Mouse (Mus musculus) liver, embryonic 16.5 days (tissue): ENCODE measurements around the gene Itga1. TPM values are rescaled to one million over a fixed set of nuclear protein-coding genes. Genes with fewer than 3 reads are reported as not detected.

Experiments
- ATAC-seq: fragments of 200-750 bp; cut with Nextera tagmentation; 2 replicates; pipeline ENCODE4 v1.8.0; 2017; ENCODE audit warnings: low read depth, mild to moderate bottlenecking, moderate number of reproducible peaks, moderate library complexity
- H3K27ac ChIP-seq: fragments of 300-500 bp; sonication (generic); 2 replicates; pipeline ENCODE4 v1.5.1; 2014; ENCODE audit warnings: mild to moderate bottlenecking, low read length
- H3K27me3 ChIP-seq: fragments of 300-500 bp; sonication (generic); 2 replicates; pipeline ENCODE4 v1.6.1; 2014; ENCODE audit warnings: low read depth, low read length, mixed read lengths; ENCODE audit not compliant: control insufficient read depth, insufficient read depth
- H3K36me3 ChIP-seq: fragments of 300-500 bp; sonication (generic); 2 replicates; pipeline ENCODE4 v1.6.1; 2014; ENCODE audit warnings: mild to moderate bottlenecking; ENCODE audit not compliant: control insufficient read depth, insufficient read depth
- H3K4me1 ChIP-seq: fragments of 300-500 bp; sonication (generic); 2 replicates; pipeline ENCODE4 v1.6.1; 2014; ENCODE audit warnings: low read depth, low read length, mixed read lengths; ENCODE audit not compliant: control insufficient read depth
- H3K4me2 ChIP-seq: fragments of 300-500 bp; sonication (generic); 2 replicates; pipeline ENCODE4 v1.6.1; 2014; ENCODE audit warnings: low read depth, low read length, mixed read lengths
- H3K4me3 ChIP-seq: fragments of 300-500 bp; sonication (generic); 2 replicates; pipeline ENCODE4 v1.5.1; 2014; ENCODE audit warnings: low read depth, mild to moderate bottlenecking, low read length
- H3K9ac ChIP-seq: fragments of 300-500 bp; sonication (generic); 2 replicates; pipeline ENCODE4 v1.6.1; 2014; ENCODE audit warnings: low read depth, low read length
- H3K9me3 ChIP-seq: fragments of 300-500 bp; sonication (generic); replicated peaks from 2 replicates; pipeline ENCODE4 v1.6.1; 2016; ENCODE audit warnings: low read length; ENCODE audit not compliant: control insufficient read depth
- WGBS: fragments of 180-500 bp; shearing (Covaris S2); extraction: QIAGEN DNeasy Blood & Tissue Kit; methylation state at CpG from one replicate; pipeline ENCODE4 v1.1.7; 2014; ENCODE audit not compliant: insufficient replicate concordance; 5-methylcytosine and 5-hydroxymethylcytosine counted together
- polyA plus RNA-seq: library from polyadenylated mRNA; unstranded; fragments of >200 nt; fragmentation: Nextera tagmentation; extraction: Ambion mirVana; gene quantifications from 2 replicates; pipeline ENCODE4 v1.2.1, GENCODE M21; 2015

Itga1 gene
- polyA plus RNA-seq, 1 experiment from 2014 or later, result 6.5 TPM

- Histone ChIP-seq H3K9ac (no peak overlapping the region), H3K4me2 (peak overlapping the region; percentile 98), H3K36me3 (0 out of 2 replicates have a peak, but pooled peaks cover 4% of the 10 kb centered on the region), H3K4me1 (peaks cover 25% of the 10 kb centered on the region), H3K9me3 (no peaks in the 10 kb centered on the region), H3K27ac (peak overlapping the region; percentile 98), H3K4me3 (no peak overlapping the region), H3K27me3 (no peaks in the 10 kb centered on the region)
- 47% methylated on average over 3 of the region's 3 CpGs for WGBS
- ATAC-seq, result no peak
These were observed 10.3 kb downstream of the Itga1 start for GRCm38 (mm10) chr13:115091511-115091910.

- H3K27ac ChIP-seq, result peak overlapping the region; percentile 98
- ATAC-seq, result 0 out of 2 replicates have a peak, but pooled peaks have one; percentile 6
- peak overlapping the region; percentile 98 for H3K4me2 ChIP-seq
- 21% methylated on average over 9 of the region's 9 CpGs for WGBS
- peak overlapping the region; percentile 86 for H3K4me3 ChIP-seq
- H3K27me3 ChIP-seq, result no peaks in the 10 kb centered on the region
- H3K36me3 ChIP-seq, result peaks cover 4% of the 10 kb centered on the region; the same call in 1 of the 2 replicates
- no peaks in the 10 kb centered on the region for H3K9me3 ChIP-seq
- peak overlapping the region; percentile 56 for H3K9ac ChIP-seq
- H3K4me1 ChIP-seq, result peaks cover 25% of the 10 kb centered on the region
These were observed 10.8 kb downstream of the Itga1 start for GRCm38 (mm10) chr13:115090977-115091445.

DNA sequence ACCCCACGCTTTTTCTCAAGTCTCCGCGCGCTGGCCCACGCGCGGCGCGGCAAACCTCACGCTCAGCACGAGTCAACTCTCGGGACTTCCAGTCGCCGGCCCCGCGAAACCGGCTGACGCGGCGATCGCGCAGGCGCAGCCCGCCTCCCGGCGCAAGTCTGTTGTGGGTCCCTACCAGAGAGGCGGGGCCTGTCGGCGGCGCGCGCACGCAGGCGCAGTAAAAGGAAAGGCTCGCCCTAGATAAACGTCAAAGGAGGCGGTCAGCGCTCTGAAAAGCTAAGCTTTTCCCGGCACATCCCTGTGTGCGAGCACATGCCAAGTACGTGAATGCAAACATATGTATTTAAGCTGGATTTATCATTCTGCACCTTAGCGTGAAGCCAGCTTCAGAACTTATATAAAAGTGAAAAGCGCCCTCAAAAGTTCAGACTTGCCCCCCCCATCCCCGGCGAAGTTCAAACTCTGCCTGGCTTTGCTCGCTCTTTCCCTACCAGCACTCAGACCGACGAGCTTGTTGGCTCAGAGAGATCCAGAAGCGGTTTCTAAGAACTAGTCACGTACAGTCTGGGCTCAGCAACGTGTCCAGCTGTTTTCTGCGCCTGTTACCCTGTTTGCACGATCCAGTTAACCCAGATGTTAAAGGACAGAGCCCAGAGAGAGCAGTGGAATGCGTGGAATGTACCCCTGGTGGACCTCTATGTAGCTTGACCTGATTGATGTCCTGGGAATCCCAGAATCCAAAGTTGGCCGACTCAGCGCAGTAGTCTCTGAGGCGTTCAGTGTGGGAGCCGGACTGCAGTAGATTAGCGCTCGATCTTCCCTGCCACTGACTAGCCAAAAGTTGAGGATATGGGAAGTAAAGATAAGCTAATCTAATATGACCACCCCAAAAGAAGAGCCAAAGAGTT lies 11.4 kb downstream of the Itga1 start, which contains the start of gene Pelo:
TSS of gene Pelo (minus strand) at position 118 of the 908 bp plus-strand sequence.
- H3K4me2 ChIP-seq, result peak within 1 kb of the TSS; percentile 98
- peak within 1 kb of the TSS; percentile 86 for H3K4me3 ChIP-seq
- ATAC-seq, result peak; percentile 91
- H3K9me3 ChIP-seq, result no peaks in the 10 kb centered on the region
- peak within 1 kb of the TSS; percentile 92 for H3K9ac ChIP-seq
- no peaks in the 10 kb centered on the region for H3K27me3 ChIP-seq
- peaks cover 4% of the 10 kb centered on the region; the same call in 1 of the 2 replicates for H3K36me3 ChIP-seq
- WGBS, result under 1% methylated on average over 60 of the region's 60 CpGs
- peaks cover 25% of the 10 kb centered on the region for H3K4me1 ChIP-seq
- H3K27ac ChIP-seq, result peak within 1 kb of the TSS; percentile 98

DNA sequence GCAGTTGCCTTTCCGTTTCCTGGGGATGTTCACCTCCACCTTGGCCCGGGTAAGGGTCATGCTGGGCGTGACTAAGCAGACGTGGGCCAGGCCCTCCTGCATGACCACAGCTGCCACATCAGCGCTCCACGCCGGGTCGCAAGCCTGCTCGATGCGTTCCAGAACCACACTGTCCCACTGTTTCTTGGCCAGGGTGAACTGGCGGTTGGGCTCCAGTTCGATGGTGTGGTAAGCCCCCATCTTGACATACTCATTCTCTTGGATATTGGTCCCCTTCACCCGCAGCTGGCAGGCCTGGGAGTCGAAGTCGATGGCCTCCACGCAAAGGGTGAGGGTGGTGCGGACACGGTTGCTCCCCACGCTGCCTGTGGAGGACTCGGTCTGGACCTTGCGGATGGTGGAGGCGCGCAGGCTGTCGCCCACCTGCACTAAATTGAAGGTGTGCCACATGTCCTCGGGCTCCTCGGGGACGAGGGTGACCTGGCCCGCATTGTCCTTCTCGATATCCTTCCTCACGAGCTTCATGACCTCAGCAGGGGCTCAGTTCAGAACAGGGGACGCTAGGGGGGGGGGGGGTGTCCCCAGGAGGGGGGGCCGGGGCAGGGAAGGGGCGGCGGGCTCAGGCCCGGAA lies 12.3 kb downstream of the Itga1 start:
- peak; percentile 38 for ATAC-seq

DNA sequence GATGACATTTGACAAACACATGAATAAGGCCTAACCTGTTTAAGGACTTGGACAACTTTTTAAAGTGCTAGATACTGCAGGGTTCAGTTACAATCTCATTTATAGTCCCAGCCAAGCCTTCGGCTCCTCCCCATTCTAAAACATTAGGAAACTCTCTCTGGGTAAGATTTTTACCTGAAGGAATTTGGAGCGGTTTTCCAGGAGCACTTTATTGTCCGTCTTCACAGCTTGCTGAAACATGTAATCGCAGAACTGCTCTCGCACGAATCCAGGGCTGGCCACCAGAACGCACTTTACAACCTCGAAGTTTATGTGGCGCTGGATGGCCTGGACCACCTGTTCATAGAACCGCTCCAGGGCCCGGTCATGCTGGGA lies 12.8 kb downstream of the Itga1 start:
- 48% methylated on average over 11 of the region's 11 CpGs for WGBS
- Histone ChIP-seq H3K4me2 (peak overlapping the region; percentile 98), H3K27me3 (no peaks in the 10 kb centered on the region), H3K4me3 (peak overlapping the region; percentile 86), H3K4me1 (peaks cover 25% of the 10 kb centered on the region), H3K9ac (peak overlapping the region; percentile 92), H3K9me3 (no peaks in the 10 kb centered on the region), H3K36me3 (peaks cover 4% of the 10 kb centered on the region; the same call in 1 of the 2 replicates), H3K27ac (peak overlapping the region; percentile 98)
- ATAC-seq, result no peak

More for the DNA sequence above, 12.3 kb downstream of the Itga1 start:
- Histone ChIP-seq H3K9ac (peak overlapping the region; percentile 92), H3K27me3 (no peaks in the 10 kb centered on the region), H3K4me2 (peak overlapping the region; percentile 98), H3K9me3 (no peaks in the 10 kb centered on the region), H3K4me1 (peaks cover 25% of the 10 kb centered on the region), H3K27ac (peak overlapping the region; percentile 98), H3K36me3 (peaks cover 4% of the 10 kb centered on the region; the same call in 1 of the 2 replicates), H3K4me3 (peak overlapping the region; percentile 86)
- 3% methylated on average over 35 of the region's 35 CpGs for WGBS

DNA sequence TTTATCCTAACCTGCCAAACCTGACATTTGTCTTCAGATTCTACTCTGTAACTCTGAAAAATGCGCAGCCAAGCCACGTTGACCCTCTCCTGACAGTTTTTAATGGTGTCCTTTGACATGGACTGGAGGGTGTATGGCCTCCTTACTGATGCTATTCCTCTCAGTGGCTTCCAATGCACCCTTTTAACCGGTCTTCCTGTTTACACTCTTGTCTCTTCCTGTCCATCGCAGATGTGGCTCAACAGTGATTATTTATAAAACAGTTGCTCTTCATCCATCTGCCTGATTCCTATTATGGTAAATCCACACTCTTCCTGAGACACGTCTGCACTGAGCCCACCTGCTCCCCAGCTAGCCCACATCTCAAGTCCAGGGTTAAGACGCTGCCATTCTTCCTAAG lies 15.8 kb downstream of the Itga1 start:
- no peak overlapping the region for H3K4me2 ChIP-seq
- H3K36me3 ChIP-seq, result peaks cover 4% of the 10 kb centered on the region; the same call in 1 of the 2 replicates
- H3K27ac ChIP-seq, result no peak overlapping the region
- 60% methylated on average over 6 of the region's 6 CpGs for WGBS
- no peak for ATAC-seq
- no peak overlapping the region for H3K4me3 ChIP-seq
- peaks cover 16% of the 10 kb centered on the region for H3K4me1 ChIP-seq
- H3K9ac ChIP-seq, result no peak overlapping the region
- H3K27me3 ChIP-seq, result no peaks in the 10 kb centered on the region
- H3K9me3 ChIP-seq, result no peaks in the 10 kb centered on the region

- Histone ChIP-seq H3K4me3 (no peak overlapping the region), H3K27me3 (no peaks in the 10 kb centered on the region), H3K36me3 (peaks cover 4% of the 10 kb centered on the region; the same call in 1 of the 2 replicates), H3K9me3 (no peaks in the 10 kb centered on the region), H3K4me1 (no peaks in the 10 kb centered on the region; the same call in 1 of the 2 replicates), H3K27ac (no peak overlapping the region), H3K9ac (no peak overlapping the region), H3K4me2 (no peak overlapping the region)
- 78% methylated on average over 7 of the region's 7 CpGs for WGBS
- ATAC-seq, result no peak
These were observed 19.4 kb downstream of the Itga1 start for GRCm38 (mm10) chr13:115082339-115082738.

GRCm38 (mm10) chr13:115079996-115080585 lies 21.7 kb downstream of the Itga1 start:
- Histone ChIP-seq H3K4me2 (no peak overlapping the region), H3K4me3 (no peak overlapping the region), H3K27ac (no peak overlapping the region), H3K27me3 (no peaks in the 10 kb centered on the region), H3K9me3 (no peaks in the 10 kb centered on the region), H3K9ac (no peak overlapping the region), H3K4me1 (no peaks in the 10 kb centered on the region; the same call in 1 of the 2 replicates), H3K36me3 (no peaks in the 10 kb centered on the region)
- WGBS, result 76% methylated on average over 3 of the region's 3 CpGs
- ATAC-seq, result no peak
